Mouse (Mus musculus) embryo, embryonic 9.5 days (tissue): ENCODE results near the gene Nle1.

ENCODE experiments used
- DNase-seq: peaks from one replicate; pipeline ENCODE4 v3.0.0-alpha.2; 2017; ENCODE audit errors: extremely low spot score

Gene Nle1

DNA sequence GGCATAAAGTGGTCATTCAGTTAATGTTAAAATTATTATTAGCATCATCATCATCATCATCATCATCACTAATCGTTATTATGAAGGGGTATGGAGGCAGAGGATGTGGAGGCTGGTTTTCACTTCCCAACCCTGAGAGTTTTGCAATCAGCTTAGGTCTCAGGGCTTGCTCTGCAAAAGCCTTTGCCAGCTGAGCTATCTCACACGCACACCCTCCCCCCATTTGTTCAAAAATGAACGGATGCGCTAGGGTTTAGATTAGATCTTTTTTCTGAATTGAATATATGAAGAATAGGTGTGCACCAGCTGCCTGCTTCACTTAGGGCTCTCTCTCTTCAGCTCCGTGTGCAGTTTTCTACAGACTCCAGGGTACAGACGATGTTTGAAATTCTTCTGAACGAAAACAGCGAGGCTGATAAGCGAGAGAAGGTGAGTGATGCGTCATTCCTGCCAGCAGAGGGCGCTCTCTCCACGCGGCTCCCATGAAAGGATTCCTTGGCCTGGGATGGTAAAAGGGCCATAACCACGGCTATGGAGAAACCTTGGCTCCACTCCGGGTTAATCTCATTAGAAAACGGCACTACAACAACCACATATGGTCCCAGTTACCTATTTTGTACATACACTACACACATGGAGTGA is 6.6 kb upstream of the Nle1 start:
- peak; percentile 82 for DNase-seq

DNA sequence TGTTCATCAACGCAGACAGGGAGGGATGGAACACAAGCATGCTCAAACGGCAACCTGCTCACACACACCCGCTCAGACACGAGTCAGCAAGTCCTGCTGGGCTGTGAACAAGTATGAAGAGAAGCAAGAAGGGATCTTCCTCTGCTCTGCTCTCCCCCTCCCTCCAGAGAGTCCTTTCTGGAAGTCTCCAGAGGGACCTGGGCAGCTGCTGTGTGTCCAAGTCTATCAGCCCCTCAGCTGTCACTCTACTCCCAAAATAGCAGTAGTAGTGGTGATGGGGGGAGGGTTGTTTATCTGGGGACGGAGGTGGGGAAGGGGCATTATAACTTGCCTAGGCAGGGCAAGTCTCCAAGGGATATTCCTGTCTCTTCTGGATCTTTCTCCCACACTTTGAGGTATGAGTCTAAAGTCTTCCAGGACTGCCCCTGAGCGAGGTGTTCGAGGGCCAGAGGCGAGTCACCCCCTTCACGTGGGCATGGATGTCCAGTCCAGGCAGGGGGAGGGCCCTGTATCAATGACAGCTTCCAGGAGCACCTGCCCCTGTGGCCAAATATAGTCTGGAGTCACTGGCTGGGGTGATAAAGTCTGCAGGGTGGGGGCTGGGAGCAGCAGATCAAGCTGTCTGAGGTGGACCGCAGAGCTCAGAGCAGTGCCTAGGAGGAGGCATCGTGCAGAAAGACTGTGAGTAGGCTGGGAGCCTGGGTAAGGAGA is 2.6 kb upstream of the Nle1 start:
- DNase-seq: no peak

DNA sequence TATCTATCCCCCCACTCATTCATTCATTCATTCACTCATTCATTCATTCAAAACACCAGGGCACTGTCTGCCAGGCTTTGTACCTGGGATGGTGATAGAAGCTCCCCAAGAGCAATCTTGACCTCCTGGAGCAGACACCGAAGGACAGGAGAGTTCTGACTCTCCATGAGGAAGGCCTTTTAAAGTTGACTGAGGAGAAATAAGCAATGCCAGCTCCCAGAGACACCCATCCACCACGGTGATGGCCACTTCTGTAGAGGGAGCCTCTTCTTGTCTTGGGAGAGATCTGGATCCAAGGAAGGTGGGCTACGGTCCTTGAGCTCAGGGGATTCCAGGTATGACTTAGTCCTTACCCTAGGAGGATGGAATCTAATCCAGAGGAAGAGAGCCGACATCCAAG is 2.0 kb upstream of the Nle1 start, which contains the start of gene Unc45b:
Unc45b (plus strand) TSS at position 301 of the 400 bp plus-strand sequence.
- DNase-seq: no peak

DNA sequence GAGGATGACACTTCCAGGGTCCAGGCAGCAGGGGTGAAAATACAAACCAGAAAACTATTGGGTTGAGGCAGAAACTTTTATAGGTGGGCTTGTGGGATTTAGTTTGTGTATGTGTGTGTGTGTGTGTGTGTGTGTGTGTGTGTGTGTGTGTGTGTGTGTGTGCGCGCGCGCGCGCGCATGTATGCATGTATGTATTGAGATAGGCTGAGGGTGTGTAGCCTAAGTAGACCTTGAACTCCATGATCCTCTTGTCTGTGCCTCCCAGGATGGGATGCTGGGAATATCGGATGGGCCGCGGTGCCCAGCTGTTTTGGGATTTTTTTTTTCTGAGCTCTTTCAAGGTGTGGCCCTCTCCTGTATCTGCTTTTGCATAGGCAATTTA is 388 bp upstream of the Nle1 start:
- no peak for DNase-seq

DNA sequence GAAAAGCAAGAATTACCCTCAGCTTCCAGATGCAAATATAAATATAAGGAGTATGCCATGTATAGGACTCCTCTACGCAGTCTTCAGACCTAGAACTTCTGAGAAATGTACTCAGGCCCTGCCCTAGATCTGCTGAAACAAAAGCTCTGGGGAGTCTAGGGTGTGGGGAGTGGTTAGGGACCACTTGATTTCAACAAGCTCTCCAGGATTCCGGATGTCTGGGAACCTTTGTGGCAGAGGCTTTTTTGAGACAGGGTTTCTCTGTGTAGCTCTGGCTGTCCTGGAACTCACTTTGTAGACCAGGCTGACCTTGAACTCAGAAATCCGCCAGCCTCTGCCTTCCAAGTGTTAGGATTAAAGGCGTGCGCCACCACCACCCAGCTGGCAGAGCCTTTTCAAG is 2.4 kb downstream of the Nle1 start:
- no peak for DNase-seq

DNA sequence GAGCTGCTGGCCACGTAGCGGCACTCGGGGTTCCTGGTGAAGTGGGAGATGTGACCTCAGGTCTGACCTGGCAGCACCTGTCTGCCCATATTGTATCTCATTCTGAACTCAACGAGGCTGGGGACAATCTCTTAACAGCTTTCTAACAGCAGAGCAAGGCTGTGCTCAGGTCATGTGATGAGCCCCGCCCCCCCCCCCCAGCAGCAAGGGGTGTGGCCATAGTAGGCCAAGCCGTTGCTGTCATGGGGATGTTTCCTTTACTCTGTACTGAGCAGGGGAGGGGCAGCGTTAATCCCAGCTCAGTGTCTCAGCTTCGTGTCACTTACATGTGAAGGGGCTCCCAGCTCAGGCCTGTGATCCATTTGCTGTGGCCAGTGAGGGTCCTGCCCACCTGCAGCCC is 3.3 kb downstream of the Nle1 start:
- no peak for DNase-seq

DNA sequence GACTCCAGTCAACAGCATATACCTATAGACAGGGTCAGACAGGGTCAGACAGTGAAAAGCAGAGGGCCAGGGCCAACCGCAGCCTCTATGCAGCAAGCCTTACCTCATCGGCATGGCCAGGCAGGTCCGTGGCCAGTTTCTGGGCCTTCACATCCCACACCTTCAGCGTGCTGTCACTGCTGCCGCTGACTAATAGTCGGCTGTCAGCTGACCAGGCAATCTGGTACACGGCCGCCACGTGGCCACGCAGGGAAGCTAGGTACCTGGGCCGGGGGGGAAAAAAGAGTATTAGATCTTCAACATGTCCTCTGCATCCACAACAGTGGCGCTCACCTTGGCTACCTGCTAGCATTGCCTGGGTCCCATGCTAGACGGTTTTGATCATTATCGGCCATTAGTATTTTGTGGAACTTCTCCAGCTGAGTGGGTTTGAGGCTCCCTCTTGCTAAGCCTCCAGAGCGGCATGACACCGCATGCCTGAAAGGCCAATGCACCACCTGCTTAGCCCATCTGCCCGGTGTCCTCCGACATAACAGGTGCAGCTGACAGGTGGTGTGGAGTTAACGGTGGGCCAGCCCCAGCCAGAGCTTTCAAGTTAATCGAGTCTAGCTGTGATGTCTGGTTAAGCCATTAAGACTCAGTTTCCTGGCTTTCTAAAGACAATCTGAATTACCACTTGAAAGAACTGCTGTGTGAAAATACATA is 6.5 kb downstream of the Nle1 start:
- no peak for DNase-seq

DNA sequence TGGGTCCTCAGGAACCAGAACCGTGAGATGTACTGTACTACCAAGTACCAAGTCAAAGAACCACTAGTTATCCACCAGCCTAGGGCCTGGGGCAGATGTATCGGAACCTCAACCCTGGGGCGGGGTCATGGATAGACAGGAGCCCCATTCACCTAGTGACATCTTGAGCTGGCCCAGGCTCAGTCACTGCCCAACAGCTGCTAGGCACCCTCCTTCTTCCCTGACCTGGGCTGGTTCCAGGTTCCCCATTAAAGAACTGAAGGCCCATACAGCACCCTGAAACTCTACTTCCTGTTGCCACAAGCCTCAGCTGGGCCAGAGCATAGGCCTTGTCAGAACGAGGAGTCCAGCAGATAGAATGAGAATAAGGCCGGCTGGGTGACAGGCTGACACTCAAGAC is 8.5 kb downstream of the Nle1 start:
- DNase-seq: no peak

DNA sequence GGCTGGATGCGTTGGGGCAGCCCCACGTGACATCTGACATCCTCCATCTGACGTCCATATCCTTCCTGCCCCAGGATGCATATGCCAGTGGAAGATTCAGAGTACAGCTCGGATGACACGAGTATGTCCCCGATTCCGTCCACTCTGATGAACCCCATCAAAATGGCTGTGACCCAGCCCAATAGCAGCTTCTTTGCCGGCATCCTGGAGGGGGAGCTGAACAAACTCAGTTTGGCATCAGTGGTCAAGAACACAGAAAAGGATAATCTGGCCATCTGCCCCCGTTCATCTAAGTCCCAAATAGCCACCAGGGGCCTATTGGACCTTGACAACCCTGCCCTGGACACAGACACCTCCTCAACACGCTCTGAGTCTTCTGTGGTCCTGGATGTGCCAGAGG is 10.7 kb downstream of the Nle1 start:
- DNase-seq: no peak

DNA sequence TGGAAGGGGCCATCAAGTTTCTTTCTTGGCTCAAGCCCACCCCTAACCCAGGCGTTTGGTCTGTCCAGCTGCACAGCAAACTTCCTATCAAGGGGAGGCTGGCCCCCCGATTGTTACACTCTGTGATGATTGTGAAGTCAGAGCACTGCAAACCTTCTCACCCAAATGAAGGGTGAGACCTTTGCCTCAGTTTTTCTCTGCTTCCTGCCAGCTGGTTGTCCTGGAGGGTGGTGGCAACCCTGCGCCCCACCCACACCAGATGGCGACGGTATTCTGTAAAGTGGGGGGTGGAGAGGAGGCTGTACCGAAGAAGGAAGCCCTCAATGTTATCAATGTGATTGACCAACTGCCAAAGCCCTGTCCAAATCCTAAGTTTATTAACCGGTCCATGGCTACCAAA is 16.3 kb downstream of the Nle1 start, which contains the start of gene Fndc8:
Fndc8 (plus strand) TSS at position 189 of the 400 bp plus-strand sequence.
- DNase-seq: no peak

DNA sequence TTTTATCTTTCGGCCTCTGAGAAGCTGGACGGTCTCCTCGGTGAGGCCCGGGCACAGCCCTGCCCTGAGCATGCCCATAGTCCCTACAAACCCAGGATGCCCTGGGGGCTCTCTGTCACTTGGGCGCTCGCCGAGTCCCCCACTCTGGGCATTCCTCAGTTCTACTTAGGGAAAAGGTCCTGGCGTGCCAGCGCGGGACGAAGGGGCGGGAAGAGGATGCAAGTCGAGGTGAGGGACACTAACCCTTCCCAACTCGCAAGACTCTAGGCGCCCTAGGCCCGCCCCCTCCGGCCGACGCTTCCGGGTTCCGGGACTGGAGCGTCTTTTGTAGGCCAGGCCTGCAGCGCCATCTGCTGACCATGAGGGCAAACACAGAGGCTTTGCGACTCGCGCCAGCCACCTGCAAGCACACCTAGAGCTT is 17.9 kb downstream of the Nle1 start, which contains the start of gene Rad51d:
Rad51d (minus strand) TSS at position 273 of the 421 bp plus-strand sequence.
- DNase-seq: peak; percentile 94

DNA sequence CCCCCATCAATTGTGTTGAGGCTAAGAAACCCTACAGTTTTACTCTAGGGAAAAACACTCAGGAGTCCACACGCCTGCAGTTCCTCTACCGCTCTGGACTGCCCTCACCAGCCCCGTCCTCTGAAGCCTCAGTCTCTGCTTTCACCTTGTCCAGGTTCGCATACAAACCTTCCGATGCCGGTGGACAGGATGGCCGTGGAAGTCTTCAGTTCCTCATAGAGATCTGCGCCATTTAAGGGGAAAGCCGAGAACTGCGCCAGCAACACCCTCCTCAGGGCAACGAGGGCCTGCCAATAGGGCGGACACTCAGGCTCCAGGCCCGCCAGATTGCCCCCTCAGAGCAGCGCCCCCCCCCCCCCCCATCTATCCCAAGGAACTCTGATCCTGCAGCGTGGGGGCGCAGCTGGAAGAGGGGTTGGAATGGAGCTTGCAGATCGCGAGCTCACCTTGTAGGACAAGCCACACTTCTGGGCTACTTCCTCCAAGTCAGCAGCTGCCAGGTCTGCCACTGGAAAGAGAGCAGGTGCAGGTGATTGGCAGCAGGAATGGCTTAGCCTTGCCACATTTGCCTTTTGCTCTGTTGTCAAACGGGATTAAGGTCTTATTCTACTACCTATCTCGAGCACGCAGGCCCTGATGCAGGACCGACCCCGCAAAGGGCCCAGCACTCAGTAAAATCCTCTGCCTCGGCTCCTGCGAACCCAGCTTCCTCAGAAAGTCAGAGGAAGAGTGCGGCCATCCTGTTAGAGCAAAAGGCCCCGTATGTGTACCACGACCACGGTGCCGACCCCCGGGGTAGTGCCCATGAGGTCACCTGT is 18.5 kb downstream of the Nle1 start:
- no peak for DNase-seq

DNA sequence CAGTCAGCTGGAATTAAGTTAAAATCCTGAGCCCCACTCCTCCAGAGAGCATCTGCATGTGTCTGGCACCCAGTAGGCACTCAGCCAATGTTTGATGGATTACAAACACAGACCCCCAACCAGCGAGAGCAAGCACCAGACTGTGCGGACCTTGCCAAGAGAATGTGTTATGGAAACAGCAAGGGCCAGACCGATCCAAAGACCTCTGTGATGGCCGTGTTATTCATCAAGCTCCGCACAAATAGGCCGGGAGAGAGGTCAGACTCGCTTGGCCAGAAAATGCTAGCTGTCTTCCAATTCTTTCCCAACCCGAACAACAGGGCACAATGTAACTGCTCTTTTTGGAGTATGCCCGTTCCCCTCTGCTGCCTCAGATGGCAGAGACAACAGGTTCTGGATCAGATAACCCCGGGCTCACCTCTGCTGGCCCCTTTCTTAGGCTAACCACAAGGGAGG is 19.7 kb downstream of the Nle1 start:
- no peak for DNase-seq

DNA sequence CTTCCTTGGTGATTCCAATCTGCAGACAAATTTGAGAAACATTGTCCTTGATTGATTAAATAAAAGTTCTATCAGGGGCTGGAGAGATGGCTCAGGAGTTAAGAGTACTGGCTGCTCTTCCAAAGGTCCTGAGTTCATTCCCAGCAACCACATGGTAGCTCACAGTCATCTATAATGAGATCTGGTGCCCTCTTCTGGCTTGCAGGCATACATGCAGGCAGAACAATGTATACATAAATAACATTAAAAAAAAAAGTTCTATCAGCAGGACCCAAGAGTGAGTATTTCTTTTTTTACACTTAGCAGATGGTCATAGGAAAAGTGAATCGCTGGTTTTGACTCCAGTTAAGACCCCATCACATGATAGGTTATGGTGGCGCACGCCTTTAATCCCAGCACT is 21.7 kb downstream of the Nle1 start:
- no peak for DNase-seq

DNA sequence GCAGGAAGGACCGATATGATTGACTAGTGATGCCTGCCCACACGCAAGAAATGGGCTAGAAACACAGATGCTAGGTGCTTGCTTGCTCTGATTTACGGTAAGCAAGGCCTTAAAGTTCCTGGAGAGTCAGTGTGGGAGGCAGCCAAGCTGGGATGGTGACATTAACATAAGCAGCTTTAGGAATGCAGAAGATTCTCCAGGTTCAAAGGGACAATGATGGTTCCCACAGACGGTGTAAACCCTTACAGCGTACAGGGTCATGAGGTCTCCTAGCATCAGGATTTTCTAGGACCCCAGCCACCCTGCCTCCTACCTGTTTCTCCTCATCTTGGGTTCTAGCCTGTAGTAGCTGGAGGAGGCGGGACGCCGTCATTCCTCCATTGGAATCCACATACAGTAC is 25.0 kb downstream of the Nle1 start:
- no peak for DNase-seq

DNA sequence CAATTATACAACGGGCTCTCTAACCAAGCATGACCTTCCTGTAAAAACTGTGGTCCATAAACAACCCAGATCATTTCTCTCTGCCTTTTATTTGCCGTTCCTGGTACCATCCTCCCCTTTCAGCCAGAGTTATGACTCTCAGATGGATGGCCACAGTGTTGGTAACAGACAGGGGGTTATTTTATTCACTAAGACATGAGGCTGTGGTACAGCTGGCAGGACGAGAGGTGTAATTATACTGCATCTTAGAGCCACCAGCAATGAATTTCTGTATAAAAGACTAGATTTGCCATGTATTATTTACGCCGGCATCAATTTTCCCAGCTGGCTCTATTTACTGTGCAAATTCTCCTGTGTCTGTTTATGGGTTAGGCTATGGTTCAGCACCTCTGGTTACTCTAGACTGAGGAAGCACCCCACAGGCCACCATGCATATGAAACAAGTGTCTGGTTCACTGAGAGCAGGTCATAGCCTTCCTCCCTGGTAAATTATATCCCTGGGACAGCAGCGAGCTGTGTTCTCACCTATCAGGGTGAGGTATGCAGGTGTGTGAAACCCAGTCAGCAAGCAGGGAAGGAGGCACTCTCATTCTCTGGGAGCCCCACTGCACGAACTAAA is 30.4 kb downstream of the Nle1 start:
- DNase-seq: no peak

DNA sequence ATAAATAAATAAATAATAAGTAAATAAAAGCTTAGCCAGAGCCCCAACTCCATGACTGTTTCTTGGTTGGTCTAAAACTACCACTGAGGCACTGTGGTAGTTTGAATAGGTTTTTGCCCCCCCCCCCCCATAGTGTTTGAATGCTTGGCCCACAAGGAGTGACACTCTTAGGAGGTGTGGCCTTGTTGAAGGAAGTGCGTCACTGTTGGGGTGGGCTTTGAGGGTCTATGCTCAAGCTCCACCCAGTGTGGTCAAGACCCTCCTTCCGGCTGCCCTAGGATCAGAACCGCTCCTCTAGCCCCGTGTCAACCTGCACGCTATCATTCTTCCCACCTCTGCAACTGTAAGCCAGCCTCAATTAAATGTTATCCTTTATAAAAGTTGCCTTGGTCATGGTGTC is 32.6 kb downstream of the Nle1 start:
- DNase-seq: no peak

DNA sequence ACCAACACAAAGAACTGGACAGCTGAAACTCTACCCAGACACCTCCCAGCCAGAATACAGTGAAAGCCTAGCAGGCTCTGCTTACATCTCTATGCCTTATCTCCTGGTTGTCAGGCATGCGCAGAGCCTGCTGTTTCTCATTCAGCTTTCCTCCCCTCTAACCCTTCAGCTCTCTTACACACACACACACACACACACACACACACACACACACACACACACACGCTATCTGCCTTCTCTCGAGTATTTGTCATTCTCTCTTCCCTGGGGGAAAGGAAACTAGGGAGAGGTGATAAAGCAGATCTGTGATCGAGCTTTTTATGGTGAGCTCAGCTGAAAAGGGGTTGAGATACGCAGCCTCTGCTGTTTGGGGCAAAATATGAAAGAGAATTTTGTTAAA is 33.3 kb downstream of the Nle1 start:
- DNase-seq: no peak

DNA sequence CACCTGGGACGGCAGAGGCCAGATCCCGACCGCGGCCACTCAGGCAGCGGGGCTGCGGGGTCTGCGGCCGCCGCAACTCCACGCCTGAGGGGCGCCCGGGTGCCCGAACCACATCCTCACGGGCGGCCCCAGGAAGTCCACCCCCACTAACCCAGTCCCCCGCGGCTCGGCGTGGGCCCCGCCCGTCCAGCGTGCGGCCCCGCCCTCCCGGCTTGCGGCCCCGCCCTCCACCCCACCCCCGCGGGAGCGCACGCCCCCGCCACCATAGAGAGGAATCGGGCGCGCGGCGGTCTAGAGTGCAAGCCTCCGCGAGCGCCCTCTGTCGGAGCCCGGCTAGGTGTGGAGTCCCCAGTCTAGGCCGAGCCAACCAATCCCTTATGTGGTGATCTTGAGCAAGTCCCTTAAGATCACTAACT is 37.2 kb downstream of the Nle1 start, which contains the start of gene Rffl:
Rffl (minus strand) TSS at position 180 of the 416 bp plus-strand sequence.
- DNase-seq: peak; percentile 91

DNA sequence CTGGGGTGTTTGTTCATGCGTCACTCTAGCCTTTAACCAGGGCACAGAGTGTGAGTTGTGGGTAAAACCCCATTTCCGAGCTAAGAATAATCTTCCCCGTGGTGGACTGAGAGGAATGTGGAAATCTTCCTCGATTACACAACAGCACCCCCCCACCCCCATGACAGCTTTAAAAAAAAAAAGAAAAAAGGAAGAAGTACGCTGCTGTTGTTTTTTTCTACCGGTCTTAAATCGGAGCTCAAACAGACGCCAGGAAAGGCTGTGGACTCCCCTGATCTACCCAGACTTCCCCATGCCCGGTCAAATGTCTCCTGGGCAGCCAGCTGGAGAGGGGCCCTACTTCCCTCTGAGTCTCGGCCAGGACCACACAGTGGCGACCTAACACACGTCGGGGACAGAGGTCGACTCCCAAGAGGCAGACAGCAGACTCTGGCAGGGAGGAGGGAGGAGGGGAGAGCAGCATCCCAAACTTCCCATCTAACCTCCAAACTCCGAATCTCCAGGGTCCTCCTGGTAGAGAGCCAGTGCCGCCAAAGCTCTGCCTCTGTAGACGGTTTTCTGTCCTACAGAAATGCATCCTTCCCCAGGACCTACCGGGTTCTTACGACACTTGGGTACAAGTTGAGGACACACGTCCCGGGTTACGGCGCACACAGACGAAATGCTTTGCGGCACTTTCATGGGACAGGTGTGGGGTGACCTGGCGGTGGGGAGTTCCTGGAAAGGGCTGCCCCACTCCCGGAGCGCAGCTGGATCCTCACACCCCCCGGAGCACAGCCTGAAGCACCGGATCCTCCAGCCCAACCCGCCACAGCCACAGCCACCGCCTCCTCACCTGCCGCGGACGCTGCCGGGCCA is 37.8 kb downstream of the Nle1 start:
- DNase-seq: peak; percentile 54
